Mouse (Mus musculus): ENCODE data around the gene Fam76a. TPM values are rescaled to one million over a fixed set of nuclear protein-coding genes. Genes with fewer than 3 reads are reported as not detected.

Gene Fam76a
- polyA plus RNA-seq, 1 experiment from 2014 or later, result 21.7 TPM

GRCm38 (mm10) chr4:132905843-132906360 lies 16.5 kb downstream of the Fam76a start:
- 90% methylated on average over 5 of the region's 5 CpGs for WGBS (ENCODE audit: insufficient replicate concordance)
- H3K27me3 ChIP-seq (ENCODE audit: insufficient read depth, low read length), result no peaks in the 10 kb centered on the region
- no peak overlapping the region for H3K9ac ChIP-seq (replicated peaks)
- ATAC-seq (no peak), DNase-seq (no peak)
- TF ChIP-seq EP300 (IDR thresholded peaks at IDR 0.05; ENCODE audit: low read depth), result no peak
- no peak for TF ChIP-seq CTCF (IDR thresholded peaks at IDR 0.05; ENCODE audit: low read depth)
- peaks cover 51% of the 10 kb centered on the region for H3K36me3 ChIP-seq (replicated peaks; ENCODE audit: insufficient read depth, low read length)
- no peak overlapping the region for H3K4me3 ChIP-seq (ENCODE audit: low read depth, low read length)
- no peaks in the 10 kb centered on the region; the same call in 1 of the 2 replicates for H3K4me1 ChIP-seq (ENCODE audit: insufficient read depth)
- H3K9me3 ChIP-seq (ENCODE audit: low read length), result no peaks in the 10 kb centered on the region
- H3K4me2 ChIP-seq (ENCODE audit: low read depth, low read length), result no peak overlapping the region
- H3K27ac ChIP-seq (ENCODE audit: low read depth), result no peak overlapping the region

GRCm38 (mm10) chr4:132904765-132905309 lies 17.5 kb downstream of the Fam76a start:
- Histone ChIP-seq H3K4me3 (ENCODE audit: low read depth, low read length) (no peak overlapping the region), H3K4me2 (ENCODE audit: low read depth, low read length) (no peak overlapping the region), H3K27me3 (ENCODE audit: insufficient read depth, low read length) (no peaks in the 10 kb centered on the region), H3K27ac (ENCODE audit: low read depth) (peak overlapping the region; percentile 45; the same call in 1 of the 2 replicates), H3K9me3 (ENCODE audit: low read length) (no peaks in the 10 kb centered on the region), H3K4me1 (ENCODE audit: insufficient read depth) (no peaks in the 10 kb centered on the region; the same call in 1 of the 2 replicates), H3K9ac (replicated peaks) (no peak overlapping the region), H3K36me3 (replicated peaks; ENCODE audit: insufficient read depth, low read length) (peaks cover 43% of the 10 kb centered on the region)
- ATAC-seq (no peak), DNase-seq (no peak)
- TF ChIP-seq EP300 (IDR thresholded peaks at IDR 0.05; ENCODE audit: low read depth) (no peak), CTCF (IDR thresholded peaks at IDR 0.05; ENCODE audit: low read depth) (no peak)
- 67% methylated on average over 9 of the region's 9 CpGs for WGBS (ENCODE audit: insufficient replicate concordance)

- Histone ChIP-seq H3K36me3 (replicated peaks; ENCODE audit: insufficient read depth, low read length) (peaks cover 36% of the 10 kb centered on the region), H3K9ac (replicated peaks) (no peak overlapping the region), H3K27ac (ENCODE audit: low read depth) (peak overlapping the region; percentile 29; the same call in 1 of the 2 replicates), H3K4me3 (ENCODE audit: low read depth, low read length) (no peak overlapping the region), H3K4me2 (ENCODE audit: low read depth, low read length) (no peak overlapping the region), H3K27me3 (ENCODE audit: insufficient read depth, low read length) (no peaks in the 10 kb centered on the region), H3K4me1 (ENCODE audit: insufficient read depth) (no peaks in the 10 kb centered on the region; the same call in 1 of the 2 replicates), H3K9me3 (ENCODE audit: low read length) (no peaks in the 10 kb centered on the region)
- 67% methylated on average over 2 of the region's 2 CpGs for WGBS (ENCODE audit: insufficient replicate concordance)
- ATAC-seq (no peak), DNase-seq (no peak)
- TF ChIP-seq CTCF (IDR thresholded peaks at IDR 0.05; ENCODE audit: low read depth) (no peak), EP300 (IDR thresholded peaks at IDR 0.05; ENCODE audit: low read depth) (no peak)
Measured at GRCm38 (mm10) chr4:132904071-132904470, 18.3 kb downstream of the Fam76a start.

- no peak overlapping the region for H3K4me3 ChIP-seq (ENCODE audit: low read depth, low read length)
- WGBS (ENCODE audit: insufficient replicate concordance), result 74% methylated on average over 9 of the region's 9 CpGs
- H3K27me3 ChIP-seq (ENCODE audit: insufficient read depth, low read length), result no peaks in the 10 kb centered on the region
- no peak overlapping the region for H3K27ac ChIP-seq (ENCODE audit: low read depth)
- DNase-seq (no peak), ATAC-seq (no peak)
- H3K9ac ChIP-seq (replicated peaks), result no peak overlapping the region
- H3K4me1 ChIP-seq (ENCODE audit: insufficient read depth), result no peaks in the 10 kb centered on the region
- peaks cover 19% of the 10 kb centered on the region for H3K36me3 ChIP-seq (replicated peaks; ENCODE audit: insufficient read depth, low read length)
- H3K9me3 ChIP-seq (ENCODE audit: low read length), result no peaks in the 10 kb centered on the region
- no peak for TF ChIP-seq CTCF (IDR thresholded peaks at IDR 0.05; ENCODE audit: low read depth)
- no peak for TF ChIP-seq EP300 (IDR thresholded peaks at IDR 0.05; ENCODE audit: low read depth)
- no peak overlapping the region for H3K4me2 ChIP-seq (ENCODE audit: low read depth, low read length)
Measured at GRCm38 (mm10) chr4:132898197-132898596, 24.2 kb downstream of the Fam76a start.

- H3K4me3 ChIP-seq (ENCODE audit: low read depth, low read length), result no peak overlapping the region
- no peaks in the 10 kb centered on the region for H3K9me3 ChIP-seq (ENCODE audit: low read length)
- H3K4me2 ChIP-seq (ENCODE audit: low read depth, low read length), result no peak overlapping the region
- no peaks in the 10 kb centered on the region for H3K36me3 ChIP-seq (replicated peaks; ENCODE audit: insufficient read depth, low read length)
- no peak overlapping the region for H3K27ac ChIP-seq (ENCODE audit: low read depth)
- WGBS (ENCODE audit: insufficient replicate concordance), result 32% methylated on average over 7 of the region's 7 CpGs
- no peak overlapping the region for H3K9ac ChIP-seq (replicated peaks)
- TF ChIP-seq EP300 (IDR thresholded peaks at IDR 0.05; ENCODE audit: low read depth) (no peak), CTCF (IDR thresholded peaks at IDR 0.05; ENCODE audit: low read depth) (no peak)
- DNase-seq (no peak), ATAC-seq (no peak)
- H3K27me3 ChIP-seq (ENCODE audit: insufficient read depth, low read length), result no peaks in the 10 kb centered on the region
- no peaks in the 10 kb centered on the region for H3K4me1 ChIP-seq (ENCODE audit: insufficient read depth)
Measured at GRCm38 (mm10) chr4:132894402-132894801, 28.0 kb downstream of the Fam76a start.

GRCm38 (mm10) chr4:132884844-132885374 lies 37.4 kb downstream of the Fam76a start:
- TF ChIP-seq CTCF (IDR thresholded peaks at IDR 0.05; ENCODE audit: low read depth), result no peak
- TF ChIP-seq EP300 (IDR thresholded peaks at IDR 0.05; ENCODE audit: low read depth), result no peak
- WGBS (ENCODE audit: insufficient replicate concordance), result 7% methylated on average over 9 of the region's 9 CpGs
- DNase-seq (no peak), ATAC-seq (no peak)
- Histone ChIP-seq H3K27ac (ENCODE audit: low read depth) (peak overlapping the region; percentile 95), H3K36me3 (replicated peaks; ENCODE audit: insufficient read depth, low read length) (peaks cover 10% of the 10 kb centered on the region), H3K4me3 (ENCODE audit: low read depth, low read length) (peak overlapping the region; percentile 79), H3K9me3 (ENCODE audit: low read length) (no peaks in the 10 kb centered on the region), H3K9ac (replicated peaks) (peak overlapping the region; percentile 89), H3K4me1 (ENCODE audit: insufficient read depth) (peaks cover 19% of the 10 kb centered on the region), H3K27me3 (ENCODE audit: insufficient read depth, low read length) (no peaks in the 10 kb centered on the region), H3K4me2 (ENCODE audit: low read depth, low read length) (peak overlapping the region; percentile 95)

All from liver, postnatal 0 days (tissue).